Mouse (Mus musculus): ENCODE results near the gene Fance. TPM values are rescaled to one million over a fixed set of nuclear protein-coding genes. Genes with fewer than 3 reads are reported as not detected.

The Fance gene
- total and polyA plus RNA-seq, 2 experiments: 6.4 to 9.1 TPM

GRCm38 (mm10) chr17:28360531-28361277 lies 47.4 kb downstream of the Fance start:
- H3K27me3 ChIP-seq (ENCODE audit: control insufficient read depth, insufficient read depth, low read length): peaks cover 28% of the 10 kb centered on the region; the same call in 1 of the 2 replicates
- DNase-seq (ENCODE audit: extremely low read depth, low read depth, low spot score): no peak

GRCm38 (mm10) chr17:28361921-28362652 lies 48.8 kb downstream of the Fance start:
- Histone ChIP-seq H3K79me2 (ENCODE audit: control insufficient read depth, insufficient read depth, low read length) (no peaks in the 10 kb centered on the region), H3K4me3 (ENCODE audit: insufficient read depth, low read depth, low read length) (no peak overlapping the region), H3K27ac (replicated peaks; ENCODE audit: insufficient read depth, low read depth, low read length) (no peak overlapping the region), H3K4me1 (ENCODE audit: control insufficient read depth, insufficient read depth, low read length) (no peaks in the 10 kb centered on the region), H3K36me3 (ENCODE audit: control insufficient read depth, insufficient read depth, low read length) (no peaks in the 10 kb centered on the region), H3K27me3 (ENCODE audit: control insufficient read depth, insufficient read depth, low read length) (peaks cover 28% of the 10 kb centered on the region; the same call in 1 of the 2 replicates), H3K9ac (ENCODE audit: low read depth, low read length) (no peak overlapping the region)
- TF ChIP-seq POLR2A (IDR thresholded peaks at IDR 0.05; ENCODE audit: extremely low read depth, insufficient read depth, low read length): no peak
- no peak for TF ChIP-seq CTCF (IDR thresholded peaks at IDR 0.05; ENCODE audit: low read depth, low read length)
- DNase-seq (ENCODE audit: extremely low read depth, low read depth, low spot score): no peak
- 48% methylated on average over 11 of the region's 11 CpGs for WGBS

More at GRCm38 (mm10) chr17:28360531-28361277, 47.4 kb downstream of the Fance start:
- no peaks in the 10 kb centered on the region for H3K79me2 ChIP-seq (ENCODE audit: control insufficient read depth, insufficient read depth, low read length)
- no peak overlapping the region for H3K9ac ChIP-seq (ENCODE audit: low read depth, low read length)
- no peaks in the 10 kb centered on the region for H3K4me1 ChIP-seq (ENCODE audit: control insufficient read depth, insufficient read depth, low read length)
- no peak overlapping the region for H3K27ac ChIP-seq (replicated peaks; ENCODE audit: insufficient read depth, low read depth, low read length)
- no peak overlapping the region for H3K4me3 ChIP-seq (ENCODE audit: insufficient read depth, low read depth, low read length)
- TF ChIP-seq CTCF (IDR thresholded peaks at IDR 0.05; ENCODE audit: low read depth, low read length) (no peak), POLR2A (IDR thresholded peaks at IDR 0.05; ENCODE audit: extremely low read depth, insufficient read depth, low read length) (no peak)
- WGBS: 82% methylated on average over 9 of the region's 9 CpGs
- no peaks in the 10 kb centered on the region for H3K36me3 ChIP-seq (ENCODE audit: control insufficient read depth, insufficient read depth, low read length)

- peaks cover 28% of the 10 kb centered on the region; the same call in 1 of the 2 replicates for H3K27me3 ChIP-seq (ENCODE audit: control insufficient read depth, insufficient read depth, low read length)
- H3K9ac ChIP-seq (ENCODE audit: low read depth, low read length): no peak overlapping the region
- DNase-seq (ENCODE audit: extremely low read depth, low read depth, low spot score): no peak
- TF ChIP-seq CTCF (IDR thresholded peaks at IDR 0.05; ENCODE audit: low read depth, low read length): no peak
- TF ChIP-seq POLR2A (IDR thresholded peaks at IDR 0.05; ENCODE audit: extremely low read depth, insufficient read depth, low read length): no peak
- H3K4me1 ChIP-seq (ENCODE audit: control insufficient read depth, insufficient read depth, low read length): no peaks in the 10 kb centered on the region
- H3K27ac ChIP-seq (replicated peaks; ENCODE audit: insufficient read depth, low read depth, low read length): no peak overlapping the region
- H3K79me2 ChIP-seq (ENCODE audit: control insufficient read depth, insufficient read depth, low read length): no peaks in the 10 kb centered on the region
- H3K4me3 ChIP-seq (ENCODE audit: insufficient read depth, low read depth, low read length): no peak overlapping the region
- 10% methylated on average over 24 of the region's 25 CpGs for WGBS
- H3K36me3 ChIP-seq (ENCODE audit: control insufficient read depth, insufficient read depth, low read length): no peaks in the 10 kb centered on the region
These were observed 49.5 kb downstream of the Fance start for GRCm38 (mm10) chr17:28362653-28363292.

GRCm38 (mm10) chr17:28363507-28363906 lies 50.2 kb downstream of the Fance start:
- WGBS: 29% methylated on average over 6 of the region's 6 CpGs
- Histone ChIP-seq H3K9ac (ENCODE audit: low read depth, low read length) (no peak overlapping the region), H3K36me3 (ENCODE audit: control insufficient read depth, insufficient read depth, low read length) (no peaks in the 10 kb centered on the region), H3K4me3 (ENCODE audit: insufficient read depth, low read depth, low read length) (no peak overlapping the region), H3K27me3 (ENCODE audit: control insufficient read depth, insufficient read depth, low read length) (peaks cover 28% of the 10 kb centered on the region; the same call in 1 of the 2 replicates), H3K79me2 (ENCODE audit: control insufficient read depth, insufficient read depth, low read length) (no peaks in the 10 kb centered on the region), H3K4me1 (ENCODE audit: control insufficient read depth, insufficient read depth, low read length) (no peaks in the 10 kb centered on the region), H3K27ac (replicated peaks; ENCODE audit: insufficient read depth, low read depth, low read length) (no peak overlapping the region)
- DNase-seq (ENCODE audit: extremely low read depth, low read depth, low spot score): no peak
- TF ChIP-seq POLR2A (IDR thresholded peaks at IDR 0.05; ENCODE audit: extremely low read depth, insufficient read depth, low read length): no peak
- no peak for TF ChIP-seq CTCF (IDR thresholded peaks at IDR 0.05; ENCODE audit: low read depth, low read length)

- Histone ChIP-seq H3K9ac (ENCODE audit: low read depth, low read length) (no peak within 1 kb of the TSS), H3K27ac (replicated peaks; ENCODE audit: insufficient read depth, low read depth, low read length) (no peak within 1 kb of the TSS), H3K4me3 (ENCODE audit: insufficient read depth, low read depth, low read length) (no peak within 1 kb of the TSS), H3K4me1 (ENCODE audit: control insufficient read depth, insufficient read depth, low read length) (no peaks in the 10 kb centered on the region), H3K79me2 (ENCODE audit: control insufficient read depth, insufficient read depth, low read length) (no peaks in the 10 kb centered on the region), H3K27me3 (ENCODE audit: control insufficient read depth, insufficient read depth, low read length) (peaks cover 24% of the 10 kb centered on the region; the same call in 1 of the 2 replicates), H3K36me3 (ENCODE audit: control insufficient read depth, insufficient read depth, low read length) (no peaks in the 10 kb centered on the region)
- TF ChIP-seq POLR2A (IDR thresholded peaks at IDR 0.05; ENCODE audit: extremely low read depth, insufficient read depth, low read length): no peak
- no peak for TF ChIP-seq CTCF (IDR thresholded peaks at IDR 0.05; ENCODE audit: low read depth, low read length)
- WGBS: 68% methylated on average over 8 of the region's 8 CpGs
- DNase-seq (ENCODE audit: extremely low read depth, low read depth, low spot score): no peak
These were observed 51.8 kb downstream of the Fance start, which contains the start of gene Tulp1 for GRCm38 (mm10) chr17:28365122-28365521. TSS of gene Tulp1 (minus strand) at chr17:28365222.

All from liver, adult 2 months (tissue).